Mouse (Mus musculus): ENCODE data around the gene Fggy.

- TF ChIP-seq POLR2A (IDR thresholded peaks at IDR 0.05; ENCODE audit: low read depth, low read length) (no peak), CTCF (IDR thresholded peaks at IDR 0.05; ENCODE audit: extremely low read depth, insufficient read depth, insufficient read length, insufficient replicate concordance) (no peak)
These were observed 381.4 kb downstream of the Fggy start for GRCm38 (mm10) chr4:95938701-95939100.
